Mouse (Mus musculus) urinary bladder, postnatal 0 days (tissue): Measurements from ENCODE around the gene Pofut2. TPM values are rescaled to one million over a fixed set of nuclear protein-coding genes. Genes with fewer than 3 reads are reported as not detected.

Experiments used
- polyA plus RNA-seq: library from polyadenylated mRNA; unstranded; fragments of >200 nt; fragmentation: Nextera tagmentation; extraction: Ambion mirVana; gene quantifications from 2 replicates; pipeline ENCODE4 v1.2.1, GENCODE M21; 2015

Gene Pofut2
- polyA plus RNA-seq, result 90.6 and 98.8 TPM in 2 replicates

GRCm38 (mm10) chr10:77258704-77259621, at the start of gene Pofut2:
Gene Pofut2, plus strand, starts transcription at chr10:77259218.

Other genes starting within 250 kb of the Pofut2 start
- 10.8 and 14.7 TPM in 2 replicates for gene Slc19a1, start 227.0 kb upstream of the Pofut2 start, polyA plus RNA-seq
- 54.4 and 62.1 TPM in 2 replicates for gene Col18a1, start 92.7 kb upstream of the Pofut2 start, polyA plus RNA-seq
- gene Adarb1, start 159.1 kb downstream of the Pofut2 start, polyA plus RNA-seq, result 6.5 and 6.7 TPM in 2 replicates